Mouse (Mus musculus) limb, embryonic 11.5 days (tissue): Measurements from ENCODE around the gene Kat7. TPM values are rescaled to one million over a fixed set of nuclear protein-coding genes. Genes with fewer than 3 reads are reported as not detected.
A peak's percentile ranks its signal among the peaks of the same experiment; 100 is the strongest.

Experiments used
- ATAC-seq: fragments of 200-750 bp; cut with Nextera tagmentation; 2 replicates; pipeline ENCODE4 v1.8.0; 2017; ENCODE audit warnings: low read depth; ENCODE audit not compliant: insufficient number of reproducible peaks, low FRiP score, low TSS enrichment
- DNase-seq: peaks from one replicate; pipeline ENCODE4 v3.0.0-alpha.2; 2015; ENCODE audit warnings: low spot score
- H3K27ac ChIP-seq: fragments of 300-500 bp; sonication (generic); replicated peaks from 2 replicates; pipeline ENCODE4 v1.5.1; 2014; ENCODE audit warnings: low read depth, mild to moderate bottlenecking, low read length
- H3K27me3 ChIP-seq: fragments of 300-500 bp; sonication (generic); 2 replicates; pipeline ENCODE4 v1.6.1; 2014; ENCODE audit warnings: mild to moderate bottlenecking, low read length, mixed read lengths; ENCODE audit not compliant: control insufficient read depth, insufficient read depth
- H3K36me3 ChIP-seq: fragments of 300-500 bp; sonication (generic); 2 replicates; pipeline ENCODE4 v1.6.1; 2014; ENCODE audit warnings: mild to moderate bottlenecking, low read length, moderate library complexity, mixed read lengths; ENCODE audit not compliant: control insufficient read depth, insufficient read depth
- H3K4me1 ChIP-seq: fragments of 300-500 bp; sonication (generic); 2 replicates; pipeline ENCODE4 v1.6.1; 2014; ENCODE audit warnings: low read length, mixed read lengths; ENCODE audit not compliant: control insufficient read depth, insufficient read depth
- H3K4me2 ChIP-seq: fragments of 300-500 bp; sonication (generic); 2 replicates; pipeline ENCODE4 v1.6.1; 2014; ENCODE audit warnings: low read depth, mild to moderate bottlenecking, moderate library complexity; ENCODE audit not compliant: severe bottlenecking
- H3K4me3 ChIP-seq: fragments of 300-500 bp; sonication (generic); 2 replicates; pipeline ENCODE4 v1.5.1; 2014; ENCODE audit warnings: low read depth, low read length
- H3K9ac ChIP-seq: fragments of 300-500 bp; sonication (generic); 2 replicates; pipeline ENCODE4 v1.6.1; 2014; ENCODE audit warnings: mild to moderate bottlenecking, low read length
- H3K9me3 ChIP-seq: fragments of 300-500 bp; sonication (generic); 2 replicates; pipeline ENCODE4 v1.6.1; 2016; ENCODE audit warnings: low read length; ENCODE audit not compliant: control insufficient read depth
- WGBS: fragments of 180-500 bp; shearing (Covaris S2); extraction: QIAGEN DNeasy Blood & Tissue Kit; methylation state at CpG from one replicate; pipeline ENCODE4 v1.1.7; 2014; 5-methylcytosine and 5-hydroxymethylcytosine counted together
- polyA plus RNA-seq: library from polyadenylated mRNA; unstranded; fragments of >200 nt; fragmentation: Nextera tagmentation; extraction: Ambion mirVana; gene quantifications from 2 replicates; pipeline ENCODE4 v1.2.1, GENCODE M21; 2014

Kat7 gene
- polyA plus RNA-seq, 1 experiment from 2014 or later: 80.4 TPM

DNA sequence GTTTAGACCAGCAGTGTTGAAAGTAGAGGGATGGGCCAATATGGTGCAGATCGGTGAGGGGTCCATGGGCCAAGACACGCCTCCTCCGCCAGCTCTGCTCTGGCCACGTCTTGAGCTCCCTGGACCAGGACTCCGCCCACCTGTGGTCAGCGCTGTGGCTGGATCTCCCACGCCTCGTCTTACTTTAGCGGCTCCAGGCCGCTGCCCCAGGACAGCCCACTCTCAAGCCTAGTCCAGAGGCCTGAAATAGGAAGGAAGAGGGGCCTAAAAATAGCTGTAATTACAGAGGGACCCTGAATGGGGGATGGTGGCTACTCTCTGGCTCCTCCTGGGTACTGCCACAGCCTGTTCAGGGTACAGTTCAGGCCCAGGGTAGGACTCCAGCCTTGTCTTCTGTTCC, 59.9 kb downstream of the Kat7 start:
- no peak for DNase-seq
- Histone ChIP-seq H3K9me3 (no peaks in the 10 kb centered on the region), H3K4me2 (no peak overlapping the region), H3K4me3 (no peak overlapping the region), H3K27ac (no peak overlapping the region), H3K4me1 (no peaks in the 10 kb centered on the region), H3K27me3 (no peaks in the 10 kb centered on the region), H3K9ac (no peak overlapping the region), H3K36me3 (no peaks in the 10 kb centered on the region)
- ATAC-seq: no peak
- whole genome bisulfite sequencing: 59% methylated on average over 10 of the region's 10 CpGs

DNA sequence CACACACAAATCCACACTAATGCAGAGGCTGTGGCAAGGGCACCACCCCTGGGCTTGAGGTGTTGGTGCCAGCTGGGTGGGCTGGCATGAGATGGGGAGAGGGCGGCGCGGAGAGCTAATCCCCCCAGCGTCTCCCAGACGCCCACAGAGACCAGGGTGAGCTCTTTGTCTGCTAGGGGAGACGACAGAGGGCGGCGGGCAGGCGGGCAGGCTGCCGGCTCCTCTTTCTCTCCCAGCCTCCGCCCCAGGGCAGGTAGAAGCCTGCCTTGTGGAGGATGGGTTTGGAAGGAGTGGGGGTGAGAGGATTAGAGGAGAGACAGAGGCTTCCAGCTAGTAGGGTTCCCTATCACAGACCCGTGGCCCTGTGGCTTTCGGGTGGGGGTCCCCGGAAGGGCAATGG, 63.0 kb downstream of the Kat7 start:
- DNase-seq: no peak
- H3K4me2 ChIP-seq: no peak overlapping the region
- no peak for ATAC-seq
- WGBS: 55% methylated on average over 14 of the region's 14 CpGs
- no peak overlapping the region for H3K4me3 ChIP-seq
- no peak overlapping the region for H3K9ac ChIP-seq
- peaks cover 3% of the 10 kb centered on the region for H3K4me1 ChIP-seq
- H3K27me3 ChIP-seq: no peaks in the 10 kb centered on the region
- H3K36me3 ChIP-seq: no peaks in the 10 kb centered on the region
- H3K9me3 ChIP-seq: no peaks in the 10 kb centered on the region
- no peak overlapping the region for H3K27ac ChIP-seq

DNA sequence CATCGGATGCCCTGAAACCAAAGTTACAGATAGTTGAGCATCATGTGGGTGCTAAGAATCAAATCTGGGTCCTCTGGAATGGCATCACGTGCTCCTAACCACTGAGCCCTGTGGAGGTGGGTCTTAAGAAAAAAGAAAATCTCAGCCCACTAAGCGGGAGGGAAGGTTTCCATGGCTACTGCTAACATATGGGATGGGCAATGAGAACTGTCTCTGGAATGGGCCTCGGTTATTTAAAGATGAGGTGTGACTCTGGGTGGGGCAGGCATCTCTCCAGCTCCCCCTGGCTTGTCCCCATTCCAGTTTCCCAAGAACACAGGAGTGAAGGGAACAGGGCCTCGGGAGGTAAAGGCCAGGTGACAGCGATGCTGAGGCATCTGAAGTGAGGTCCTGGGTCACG, 64.6 kb downstream of the Kat7 start:
- H3K9ac ChIP-seq: no peak overlapping the region

GRCm38 (mm10) chr11:95242653-95243052, 67.4 kb downstream of the Kat7 start:
- Histone ChIP-seq H3K9me3 (no peaks in the 10 kb centered on the region), H3K4me2 (no peak overlapping the region), H3K9ac (no peak overlapping the region), H3K27ac (no peak overlapping the region), H3K27me3 (no peaks in the 10 kb centered on the region), H3K36me3 (no peaks in the 10 kb centered on the region), H3K4me1 (peaks cover 4% of the 10 kb centered on the region), H3K4me3 (no peak overlapping the region)
- no peak for ATAC-seq
- WGBS: 64% methylated on average over 6 of the region's 6 CpGs
- DNase-seq: no peak

More for the DNA sequence above, 64.6 kb downstream of the Kat7 start:
- Histone ChIP-seq H3K4me3 (no peak overlapping the region), H3K27ac (no peak overlapping the region), H3K4me1 (peaks cover 4% of the 10 kb centered on the region), H3K36me3 (no peaks in the 10 kb centered on the region), H3K27me3 (no peaks in the 10 kb centered on the region), H3K9me3 (no peaks in the 10 kb centered on the region), H3K4me2 (no peak overlapping the region)
- WGBS: 67% methylated on average over 7 of the region's 7 CpGs
- DNase-seq (no peak), ATAC-seq (no peak)

GRCm38 (mm10) chr11:95238477-95238876, 71.6 kb downstream of the Kat7 start:
- no peaks in the 10 kb centered on the region for H3K9me3 ChIP-seq
- no peak overlapping the region for H3K27ac ChIP-seq
- no peaks in the 10 kb centered on the region for H3K27me3 ChIP-seq
- peaks cover 4% of the 10 kb centered on the region for H3K4me1 ChIP-seq
- WGBS: 57% methylated on average over 6 of the region's 6 CpGs
- no peak overlapping the region for H3K9ac ChIP-seq
- no peak overlapping the region for H3K4me2 ChIP-seq
- no peaks in the 10 kb centered on the region for H3K36me3 ChIP-seq
- DNase-seq: no peak
- H3K4me3 ChIP-seq: no peak overlapping the region
- ATAC-seq: no peak

DNA sequence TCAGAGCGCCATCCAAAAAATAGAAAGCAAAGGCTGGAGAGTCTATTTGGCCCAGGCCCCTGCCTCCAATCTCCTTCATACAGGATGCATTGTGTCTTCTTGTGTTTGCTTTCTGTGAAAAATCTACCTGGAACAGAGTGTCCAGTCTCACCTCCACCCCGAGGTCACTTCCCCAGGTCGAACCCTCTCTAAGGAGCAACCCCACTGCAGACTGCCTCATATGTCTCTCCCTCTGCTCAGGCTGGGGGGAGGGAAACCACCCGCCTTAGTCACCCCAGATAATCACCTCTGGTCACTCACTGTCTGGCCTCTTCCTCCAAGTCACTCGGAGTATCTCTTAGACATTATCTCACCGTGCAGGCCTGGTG, 77.7 kb downstream of the Kat7 start:
- ATAC-seq: 0 out of 2 replicates have a peak, but pooled peaks have one; percentile 54
- no peak overlapping the region for H3K4me3 ChIP-seq
- 36% methylated on average over 6 of the region's 6 CpGs for WGBS

DNA sequence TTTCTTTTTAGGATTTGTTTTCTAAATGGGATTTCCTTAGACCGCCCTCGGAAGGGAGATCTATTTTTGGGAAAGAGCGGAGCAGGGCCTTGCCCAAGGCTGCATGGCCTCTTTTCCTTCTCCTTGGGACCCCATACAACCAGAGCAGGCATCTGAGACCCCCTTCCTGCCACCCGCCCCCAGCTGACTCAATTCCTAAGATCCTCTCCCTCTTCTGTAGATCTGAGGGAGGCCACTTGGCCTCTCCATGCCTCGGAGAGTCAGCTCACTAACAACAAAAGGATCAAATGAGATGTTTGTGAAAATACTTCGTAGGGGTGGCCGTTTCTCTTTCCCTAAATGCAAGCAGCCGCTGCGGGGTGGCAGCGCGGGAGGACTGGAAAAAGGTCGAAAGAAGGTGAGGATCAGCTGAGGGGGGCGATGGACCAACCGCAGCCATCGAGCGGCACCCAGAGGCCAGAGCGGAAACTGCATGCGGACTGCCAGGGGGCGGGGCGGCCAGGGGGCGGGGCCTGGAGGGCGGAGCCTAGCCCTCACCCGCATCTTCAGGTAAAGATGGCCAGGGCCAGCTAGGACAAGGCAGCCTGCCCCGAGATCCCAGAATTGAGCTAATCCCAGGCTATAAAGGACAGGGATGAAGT, 78.2 kb downstream of the Kat7 start:
- Histone ChIP-seq H3K27ac (no peak overlapping the region), H3K36me3 (no peaks in the 10 kb centered on the region), H3K27me3 (no peaks in the 10 kb centered on the region; the same call in 1 of the 2 replicates), H3K4me1 (peaks cover 4% of the 10 kb centered on the region; the same call in 1 of the 2 replicates), H3K9ac (no peak overlapping the region; the same call in 1 of the 2 replicates), H3K9me3 (no peaks in the 10 kb centered on the region), H3K4me2 (peak overlapping the region; percentile 34; the same call in 1 of the 2 replicates), H3K4me3 (no peak overlapping the region)
- ATAC-seq: 0 out of 2 replicates have a peak, but pooled peaks have one; percentile 36
- 7% methylated on average over 24 of the region's 24 CpGs for WGBS
- peak; percentile 91 for DNase-seq

More for the DNA sequence above, 77.7 kb downstream of the Kat7 start:
- no peaks in the 10 kb centered on the region for H3K36me3 ChIP-seq
- H3K27ac ChIP-seq: no peak overlapping the region
- H3K4me1 ChIP-seq: peaks cover 4% of the 10 kb centered on the region; the same call in 1 of the 2 replicates
- no peak overlapping the region for H3K4me2 ChIP-seq
- H3K9me3 ChIP-seq: no peaks in the 10 kb centered on the region
- H3K9ac ChIP-seq: no peak overlapping the region; the same call in 1 of the 2 replicates
- H3K27me3 ChIP-seq: no peaks in the 10 kb centered on the region
- no peak for DNase-seq

GRCm38 (mm10) chr11:95227467-95227866, 82.6 kb downstream of the Kat7 start:
- Histone ChIP-seq H3K9ac (no peak overlapping the region), H3K9me3 (no peaks in the 10 kb centered on the region), H3K4me3 (no peak overlapping the region), H3K27me3 (peaks cover 30% of the 10 kb centered on the region), H3K4me1 (peaks cover 17% of the 10 kb centered on the region), H3K27ac (no peak overlapping the region), H3K36me3 (no peaks in the 10 kb centered on the region), H3K4me2 (no peak overlapping the region)
- 40% methylated on average over 5 of the region's 5 CpGs for WGBS
- ATAC-seq (no peak), DNase-seq (no peak)

GRCm38 (mm10) chr11:95225448-95225847, 84.6 kb downstream of the Kat7 start:
- no peak overlapping the region for H3K4me3 ChIP-seq
- peaks cover 35% of the 10 kb centered on the region for H3K27me3 ChIP-seq
- H3K9ac ChIP-seq: no peak overlapping the region

More at GRCm38 (mm10) chr11:95225448-95225847, 84.6 kb downstream of the Kat7 start:
- Histone ChIP-seq H3K27ac (no peak overlapping the region), H3K4me1 (peaks cover 13% of the 10 kb centered on the region), H3K36me3 (no peaks in the 10 kb centered on the region), H3K9me3 (no peaks in the 10 kb centered on the region), H3K4me2 (no peak overlapping the region)
- 13% methylated on average over 7 of the region's 7 CpGs for WGBS
- peak; percentile 44 for DNase-seq
- no peak for ATAC-seq
